Mouse (Mus musculus) midbrain, embryonic 14.5 days (tissue): Measurements from ENCODE around the gene Adamtsl2. TPM values are rescaled to one million over a fixed set of nuclear protein-coding genes. Genes with fewer than 3 reads are reported as not detected.

ENCODE experiments used
- ATAC-seq: fragments of 200-750 bp; cut with Nextera tagmentation; 2 replicates; pipeline ENCODE4 v1.8.0; 2017; ENCODE audit warnings: moderate number of reproducible peaks, moderate library complexity; ENCODE audit not compliant: low FRiP score, low TSS enrichment
- DNase-seq: peaks from one replicate; pipeline ENCODE4 v3.0.0-alpha.2; 2015
- H3K27ac ChIP-seq: fragments of 300-500 bp; sonication (generic); replicated peaks from 2 replicates; pipeline ENCODE4 v1.5.1; 2014; ENCODE audit warnings: mild to moderate bottlenecking, low read depth, low read length, moderate library complexity
- H3K27me3 ChIP-seq: fragments of 300-500 bp; sonication (generic); 2 replicates; pipeline ENCODE4 v1.6.1; 2014; ENCODE audit warnings: low read length, control low read depth, mixed read lengths; ENCODE audit not compliant: control insufficient read depth, insufficient read depth
- H3K36me3 ChIP-seq: fragments of 300-500 bp; sonication (generic); 2 replicates; pipeline ENCODE4 v1.6.1; 2014; ENCODE audit warnings: low read length, control low read depth; ENCODE audit not compliant: control insufficient read depth, insufficient read depth
- H3K4me1 ChIP-seq: fragments of 300-500 bp; sonication (generic); 2 replicates; pipeline ENCODE4 v1.6.1; 2014; ENCODE audit warnings: mild to moderate bottlenecking, antibody characterized with exemption, low read length, control low read depth; ENCODE audit not compliant: control insufficient read depth, insufficient read depth
- H3K4me2 ChIP-seq: fragments of 300-500 bp; sonication (generic); 2 replicates; pipeline ENCODE4 v1.6.1; 2014; ENCODE audit warnings: mild to moderate bottlenecking, low read length, moderate library complexity
- H3K4me3 ChIP-seq: fragments of 300-500 bp; sonication (generic); replicated peaks from 2 replicates; pipeline ENCODE4 v1.5.1; 2014; ENCODE audit warnings: low read depth, low read length
- H3K9ac ChIP-seq: fragments of 300-500 bp; sonication (generic); replicated peaks from 2 replicates; pipeline ENCODE4 v1.6.1; 2014; ENCODE audit warnings: mild to moderate bottlenecking, low read length, moderate library complexity
- H3K9me3 ChIP-seq: fragments of 300-500 bp; sonication (generic); 2 replicates; pipeline ENCODE4 v1.6.1; 2016; ENCODE audit warnings: low read length, control low read depth, mixed read lengths; ENCODE audit not compliant: control insufficient read depth
- WGBS: fragments of 180-500 bp; shearing (Covaris S2); extraction: QIAGEN DNeasy Blood & Tissue Kit; methylation state at CpG from one replicate; pipeline ENCODE4 v1.1.7; 2014; 5-methylcytosine and 5-hydroxymethylcytosine counted together
- polyA plus RNA-seq: library from polyadenylated mRNA; unstranded; fragments of >200 nt; fragmentation: Nextera tagmentation; extraction: Ambion mirVana; gene quantifications from 2 replicates; pipeline ENCODE4 v1.2.1, GENCODE M21; 2014

Gene Adamtsl2
- polyA plus RNA-seq, 1 experiment from 2014 or later, result 7.6 TPM

DNA sequence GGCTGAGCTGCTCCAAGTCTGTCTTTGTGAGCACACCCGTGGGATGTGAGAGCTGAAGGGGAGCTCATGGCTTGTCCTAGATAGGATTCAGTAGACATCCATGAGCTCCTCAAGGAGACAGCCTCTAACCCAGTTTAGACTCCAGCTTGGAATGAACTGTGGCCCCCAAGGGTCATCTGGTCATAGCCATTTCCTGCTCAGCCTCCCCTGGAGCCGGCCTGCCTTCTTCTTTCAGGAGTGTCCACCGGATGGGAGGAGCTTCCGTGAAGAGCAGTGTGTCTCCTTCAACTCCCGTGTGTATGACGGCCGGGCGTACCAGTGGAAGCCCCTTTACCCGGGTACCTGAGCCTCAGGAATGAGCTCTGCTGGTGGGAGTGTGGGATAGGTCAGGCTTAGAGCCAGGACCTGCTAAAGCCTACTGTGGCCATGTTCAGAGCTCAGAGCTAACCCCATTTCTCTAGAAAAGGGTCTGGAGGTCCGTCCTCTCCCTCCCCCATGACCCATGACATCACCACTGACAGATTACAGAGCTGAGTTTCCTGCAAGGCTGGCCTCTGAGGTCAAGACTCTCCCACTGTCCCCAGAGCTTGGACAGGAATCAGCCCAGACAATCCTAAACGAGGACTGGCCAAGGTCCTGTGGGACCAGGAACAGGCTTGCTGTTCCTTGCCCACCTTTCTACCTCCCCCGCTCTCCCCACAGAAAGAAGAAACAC, 4.7 kb downstream of the Adamtsl2 start:
- DNase-seq, result no peak
- 82% methylated on average over 12 of the region's 12 CpGs for WGBS

DNA sequence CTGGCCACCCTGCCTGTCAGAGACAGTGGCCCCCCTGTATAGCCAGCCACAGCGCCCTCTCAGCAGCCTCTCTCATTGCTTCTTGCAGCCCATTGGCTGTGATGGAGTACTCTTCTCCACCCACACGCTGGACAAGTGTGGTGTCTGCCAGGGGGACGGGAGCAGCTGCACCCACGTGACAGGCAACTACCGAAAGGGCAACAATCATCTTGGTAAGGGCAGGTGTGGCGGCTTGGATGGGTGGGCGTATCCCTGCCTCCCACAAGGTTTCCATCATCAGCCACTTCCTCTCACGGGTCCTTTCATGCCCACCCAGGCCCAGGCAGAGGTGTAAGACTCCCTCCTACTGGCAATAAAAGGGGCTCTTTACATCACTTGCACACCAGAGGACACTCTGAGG, 5.8 kb downstream of the Adamtsl2 start:
- no peak overlapping the region for H3K9ac ChIP-seq
- H3K27me3 ChIP-seq, result no peaks in the 10 kb centered on the region
- H3K27ac ChIP-seq, result no peak overlapping the region
- ATAC-seq (no peak), DNase-seq (no peak)
- peaks cover 3% of the 10 kb centered on the region for H3K4me1 ChIP-seq
- 57% methylated on average over 8 of the region's 8 CpGs for WGBS
- no peaks in the 10 kb centered on the region for H3K36me3 ChIP-seq
- H3K4me2 ChIP-seq, result no peak overlapping the region
- H3K9me3 ChIP-seq, result no peaks in the 10 kb centered on the region
- H3K4me3 ChIP-seq, result no peak overlapping the region

More for the DNA sequence above, 4.7 kb downstream of the Adamtsl2 start:
- Histone ChIP-seq H3K4me1 (peaks cover 14% of the 10 kb centered on the region), H3K27ac (no peak overlapping the region), H3K9me3 (no peaks in the 10 kb centered on the region), H3K27me3 (no peaks in the 10 kb centered on the region), H3K36me3 (no peaks in the 10 kb centered on the region), H3K9ac (no peak overlapping the region), H3K4me2 (no peak overlapping the region), H3K4me3 (no peak overlapping the region)
- ATAC-seq, result no peak

DNA sequence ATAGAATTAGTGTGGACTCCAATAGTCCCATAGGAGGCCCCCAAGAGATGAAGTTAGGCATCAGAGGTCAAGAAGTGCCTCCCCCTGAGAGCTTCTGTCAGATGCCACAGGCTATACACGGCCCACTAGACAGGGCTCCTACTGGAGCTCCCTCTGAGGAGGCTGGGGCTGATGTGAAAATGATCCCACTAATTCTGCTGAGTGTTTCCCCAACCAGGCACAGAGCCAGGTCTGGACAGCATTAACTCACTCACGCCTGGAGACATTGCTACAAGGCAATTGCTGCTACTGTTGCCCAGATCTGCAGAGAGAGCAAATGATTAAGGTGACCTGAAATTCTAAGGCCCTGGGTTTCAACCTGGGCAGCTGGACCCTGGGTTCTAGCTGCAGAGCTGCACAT, 6.6 kb downstream of the Adamtsl2 start:
- no peak overlapping the region for H3K4me2 ChIP-seq
- H3K36me3 ChIP-seq, result no peaks in the 10 kb centered on the region
- no peak overlapping the region for H3K27ac ChIP-seq
- WGBS, result 49% methylated on average over 2 of the region's 2 CpGs
- no peaks in the 10 kb centered on the region for H3K27me3 ChIP-seq
- no peaks in the 10 kb centered on the region for H3K9me3 ChIP-seq
- no peaks in the 10 kb centered on the region for H3K4me1 ChIP-seq
- DNase-seq (peak; percentile 50), ATAC-seq (no peak)
- no peak overlapping the region for H3K9ac ChIP-seq
- no peak overlapping the region for H3K4me3 ChIP-seq

DNA sequence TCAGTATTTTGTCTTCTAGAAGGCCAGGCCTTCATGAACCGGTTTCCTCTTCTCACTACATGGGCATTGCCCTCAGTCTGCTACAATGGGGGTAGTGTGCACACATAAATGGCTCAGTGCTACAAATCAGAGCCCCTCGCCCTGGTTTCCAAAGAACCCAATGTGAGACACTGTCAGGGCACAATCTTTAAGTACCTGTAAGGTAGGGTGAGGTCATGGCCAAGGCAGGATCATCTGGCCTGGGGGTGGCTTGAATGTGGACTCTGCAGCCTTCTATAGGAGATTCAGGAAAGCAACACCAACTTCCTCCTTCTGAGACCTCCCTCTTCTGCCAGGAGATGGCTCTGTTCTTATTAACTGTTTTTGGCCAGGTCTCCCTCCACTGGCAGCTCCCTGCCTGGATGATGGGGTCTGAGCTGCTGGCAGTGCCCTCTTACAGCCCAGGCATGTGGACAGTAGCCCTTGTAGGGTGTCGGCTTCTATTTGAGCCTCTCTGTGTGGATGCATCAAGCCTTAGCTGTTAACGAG, 7.4 kb downstream of the Adamtsl2 start:
- ATAC-seq (no peak), DNase-seq (no peak)
- Histone ChIP-seq H3K9me3 (no peaks in the 10 kb centered on the region), H3K36me3 (no peaks in the 10 kb centered on the region), H3K9ac (no peak overlapping the region), H3K27me3 (no peaks in the 10 kb centered on the region), H3K27ac (no peak overlapping the region), H3K4me2 (no peak overlapping the region), H3K4me1 (no peaks in the 10 kb centered on the region), H3K4me3 (no peak overlapping the region)
- WGBS, result 79% methylated on average over 4 of the region's 4 CpGs

DNA sequence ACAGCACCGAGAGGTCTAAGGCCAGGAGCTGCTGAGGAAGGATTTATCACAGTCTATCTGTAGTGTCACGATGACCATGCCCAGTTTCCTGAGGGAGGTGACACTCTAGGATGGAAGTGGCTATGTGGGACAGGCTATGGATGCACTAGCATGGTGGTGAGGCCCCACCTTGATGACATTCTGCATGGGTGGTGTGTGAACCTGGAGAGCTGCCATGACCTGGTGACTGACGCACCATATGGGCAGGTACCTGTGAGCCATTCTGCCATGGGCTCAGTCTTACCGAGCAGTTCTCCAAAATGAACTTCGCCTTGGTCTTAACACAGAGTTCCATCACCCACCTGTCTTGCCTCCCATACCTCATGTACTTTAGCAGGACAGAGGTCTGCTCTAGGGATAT, 8.4 kb downstream of the Adamtsl2 start:
- no peaks in the 10 kb centered on the region for H3K4me1 ChIP-seq
- no peaks in the 10 kb centered on the region for H3K36me3 ChIP-seq
- H3K9ac ChIP-seq, result no peak overlapping the region
- ATAC-seq (no peak), DNase-seq (no peak)
- H3K4me2 ChIP-seq, result no peak overlapping the region
- no peak overlapping the region for H3K4me3 ChIP-seq
- 84% methylated on average over 5 of the region's 5 CpGs for WGBS
- H3K27ac ChIP-seq, result no peak overlapping the region
- H3K27me3 ChIP-seq, result no peaks in the 10 kb centered on the region
- no peaks in the 10 kb centered on the region for H3K9me3 ChIP-seq

DNA sequence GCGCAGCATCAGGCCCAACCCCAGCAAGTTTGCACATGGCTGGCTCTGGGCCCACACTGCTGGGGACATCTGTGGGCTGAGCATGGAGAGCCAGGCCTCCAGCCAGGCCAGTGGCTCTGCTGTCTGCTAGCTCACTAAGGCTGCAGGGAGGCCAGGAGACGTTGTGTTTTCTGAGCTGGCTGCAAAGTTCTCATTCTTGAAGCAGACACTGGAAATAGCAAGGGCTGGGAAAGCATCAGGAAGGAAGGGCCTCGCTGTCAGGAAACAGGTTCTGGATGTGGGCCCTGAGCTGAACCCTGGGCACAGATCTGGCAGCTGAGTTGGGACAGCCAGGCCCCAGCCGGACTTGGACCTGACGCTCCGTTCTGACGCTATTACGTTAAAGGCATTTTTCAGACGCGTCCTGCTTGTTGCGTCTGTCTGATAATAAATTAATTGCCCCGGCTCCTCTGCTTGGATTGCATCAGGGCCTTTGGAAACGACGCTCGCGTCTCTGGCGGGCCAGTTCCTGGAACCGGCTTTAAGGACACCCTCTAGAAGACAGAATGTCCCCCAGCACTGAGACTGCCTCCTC, 9.0 kb downstream of the Adamtsl2 start:
- no peak for DNase-seq
- no peaks in the 10 kb centered on the region for H3K27me3 ChIP-seq
- no peak overlapping the region for H3K4me3 ChIP-seq
- H3K9me3 ChIP-seq, result no peaks in the 10 kb centered on the region
- no peaks in the 10 kb centered on the region for H3K36me3 ChIP-seq
- H3K9ac ChIP-seq, result no peak overlapping the region
- no peak for ATAC-seq
- no peak overlapping the region for H3K4me2 ChIP-seq
- no peak overlapping the region for H3K27ac ChIP-seq
- WGBS, result 88% methylated on average over 18 of the region's 18 CpGs
- H3K4me1 ChIP-seq, result no peaks in the 10 kb centered on the region

DNA sequence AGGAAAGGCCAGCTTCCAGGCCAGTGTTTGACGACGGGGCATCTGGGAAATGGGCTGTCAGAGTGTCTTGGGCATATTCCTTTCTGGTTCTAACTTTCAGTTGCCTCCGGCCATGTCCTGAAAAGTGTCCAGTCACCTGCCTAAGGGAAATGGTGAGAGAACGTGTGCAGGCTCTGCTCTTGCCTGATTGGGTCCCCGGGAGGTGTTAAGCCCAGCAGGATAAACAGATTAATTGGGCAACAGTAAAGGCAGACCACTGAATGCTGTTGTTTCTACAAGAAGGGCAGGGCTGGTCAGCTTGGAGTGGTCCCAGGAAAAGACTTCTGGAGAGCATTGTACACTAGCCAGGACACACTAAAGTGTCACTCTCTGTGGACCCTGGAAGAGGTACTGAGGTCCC, 9.5 kb downstream of the Adamtsl2 start:
- Histone ChIP-seq H3K9me3 (no peaks in the 10 kb centered on the region), H3K27me3 (no peaks in the 10 kb centered on the region), H3K4me2 (no peak overlapping the region), H3K27ac (no peak overlapping the region), H3K4me3 (no peak overlapping the region), H3K9ac (no peak overlapping the region), H3K4me1 (no peaks in the 10 kb centered on the region), H3K36me3 (no peaks in the 10 kb centered on the region)
- 75% methylated on average over 5 of the region's 5 CpGs for WGBS
- ATAC-seq (no peak), DNase-seq (no peak)

DNA sequence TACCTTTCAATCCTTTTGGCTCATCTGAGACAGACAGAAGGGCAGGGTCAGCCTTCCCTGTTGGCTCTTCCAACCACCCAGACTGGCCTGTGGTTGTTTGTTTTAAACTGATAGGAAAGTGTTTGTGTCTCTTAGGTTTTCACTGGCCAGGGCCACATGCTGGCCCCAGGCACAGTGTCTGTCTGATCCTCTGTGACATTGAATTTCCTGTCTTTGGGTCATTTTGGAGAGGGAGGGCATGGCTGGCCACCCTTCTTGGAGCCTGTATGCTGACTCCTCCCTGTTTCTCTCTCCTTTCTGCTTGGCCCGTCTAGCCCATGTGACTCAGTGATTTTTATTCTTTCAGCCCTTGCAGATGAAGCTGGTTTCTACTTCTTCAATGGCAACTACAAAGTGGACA, 10.1 kb downstream of the Adamtsl2 start:
- Histone ChIP-seq H3K9ac (no peak overlapping the region), H3K4me1 (no peaks in the 10 kb centered on the region), H3K36me3 (no peaks in the 10 kb centered on the region), H3K4me3 (no peak overlapping the region), H3K9me3 (no peaks in the 10 kb centered on the region), H3K27me3 (no peaks in the 10 kb centered on the region), H3K27ac (no peak overlapping the region), H3K4me2 (no peak overlapping the region)
- 75% methylated on average over 1 of the region's 1 CpGs for WGBS
- no peak for ATAC-seq
- no peak for DNase-seq

DNA sequence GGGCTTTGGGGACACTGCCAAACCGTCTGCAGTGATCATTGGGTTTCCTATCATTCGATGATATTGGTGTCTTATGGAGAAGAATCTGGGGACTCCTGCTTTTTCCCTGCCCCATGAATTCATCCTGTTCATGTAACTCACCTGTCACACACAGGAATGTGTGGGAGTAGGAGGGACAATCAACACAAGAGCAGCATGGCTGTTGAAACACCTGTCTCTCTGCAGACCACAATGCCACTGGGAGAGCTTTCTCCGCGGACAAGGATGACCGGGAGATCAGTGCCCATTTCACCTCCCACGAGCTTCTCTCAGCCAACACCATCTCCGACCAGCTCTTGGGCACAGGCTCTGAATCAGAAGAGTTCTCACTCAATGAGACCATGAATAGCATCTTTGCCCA, 16.0 kb downstream of the Adamtsl2 start:
- no peak overlapping the region for H3K4me2 ChIP-seq
- H3K4me3 ChIP-seq, result no peak overlapping the region
- peaks cover 8% of the 10 kb centered on the region for H3K4me1 ChIP-seq
- no peak overlapping the region for H3K9ac ChIP-seq
- no peaks in the 10 kb centered on the region for H3K36me3 ChIP-seq
- no peaks in the 10 kb centered on the region for H3K9me3 ChIP-seq
- no peaks in the 10 kb centered on the region for H3K27me3 ChIP-seq
- DNase-seq (no peak), ATAC-seq (no peak)
- no peak overlapping the region for H3K27ac ChIP-seq
- 94% methylated on average over 7 of the region's 7 CpGs for WGBS
